Mouse (Mus musculus) kidney, postnatal 0 days (tissue): ENCODE measurements at regions not wholly inside any gene's neighbourhood (a gene's known extent, or its start where the extent isn't known, plus 50 kb on each side); places are given as distances from the start of the nearest gene placed in this dataset.

Experiments
- ATAC-seq: fragments of 200-750 bp; cut with Nextera tagmentation; replicated peaks from 2 replicates; pipeline ENCODE4 v1.8.0; 2017; ENCODE audit warnings: low read depth, moderate number of reproducible peaks, moderate TSS enrichment, moderate library complexity; ENCODE audit not compliant: low FRiP score
- DNase-seq: peaks from one replicate; pipeline ENCODE4 v3.0.0-alpha.2; 2016; ENCODE audit warnings: low spot score
- H3K27ac ChIP-seq: fragments of 300-500 bp; sonication (generic); 2 replicates; pipeline ENCODE4 v1.5.1; 2014; ENCODE audit warnings: mild to moderate bottlenecking
- H3K27me3 ChIP-seq: fragments of 300-500 bp; sonication (generic); 2 replicates; pipeline ENCODE4 v1.6.1; 2014; ENCODE audit warnings: low read length, mixed read lengths; ENCODE audit not compliant: insufficient read depth
- H3K36me3 ChIP-seq: fragments of 300-500 bp; sonication (generic); 2 replicates; pipeline ENCODE4 v1.6.1; 2014; ENCODE audit warnings: low read length, mixed read lengths; ENCODE audit not compliant: insufficient read depth
- H3K4me1 ChIP-seq: fragments of 300-500 bp; sonication (generic); replicated peaks from 2 replicates; pipeline ENCODE4 v1.6.1; 2014; ENCODE audit warnings: antibody characterized with exemption, low read length, mixed read lengths; ENCODE audit not compliant: insufficient read depth
- H3K4me2 ChIP-seq: fragments of 300-500 bp; sonication (generic); 2 replicates; pipeline ENCODE4 v1.6.1; 2014; ENCODE audit warnings: mild to moderate bottlenecking, low read length, moderate library complexity, mixed read lengths
- H3K4me3 ChIP-seq: fragments of 300-500 bp; sonication (generic); replicated peaks from 2 replicates; pipeline ENCODE4 v1.5.1; 2014; ENCODE audit warnings: low read depth, low read length
- H3K9ac ChIP-seq: fragments of 300-500 bp; sonication (generic); 2 replicates; pipeline ENCODE4 v1.6.1; 2014; ENCODE audit warnings: low read depth, low read length
- H3K9me3 ChIP-seq: fragments of 300-500 bp; sonication (generic); replicated peaks from 2 replicates; pipeline ENCODE4 v1.6.1; 2016; ENCODE audit warnings: low read length, inconsistent platforms, mixed read lengths
- CTCF ChIP-seq: IDR thresholded peaks from 2 replicates; pipeline ENCODE4 v1.5.1; 2016; ENCODE audit warnings: antibody characterized with exemption, low read depth, mild to moderate bottlenecking, moderate library complexity
- WGBS: fragments of 180-500 bp; shearing (Covaris S2); extraction: QIAGEN DNeasy Blood & Tissue Kit; methylation state at CpG from one replicate; pipeline ENCODE4 v1.1.7; 2014; 5-methylcytosine and 5-hydroxymethylcytosine counted together

- DNase-seq: peak; percentile 80
- H3K4me1 ChIP-seq: 0 out of 2 replicates have a peak, but pooled peaks cover 5% of the 10 kb centered on the region
- H3K9me3 ChIP-seq: no peaks in the 10 kb centered on the region
- peak overlapping the region; percentile 15; the same call in 1 of the 2 replicates for H3K27ac ChIP-seq
- ATAC-seq: no peak
- no peaks in the 10 kb centered on the region for H3K27me3 ChIP-seq
- H3K9ac ChIP-seq: peak overlapping the region; percentile 24; the same call in 1 of the 2 replicates
- no peaks in the 10 kb centered on the region for H3K36me3 ChIP-seq
- TF ChIP-seq CTCF: no peak
- peak overlapping the region; percentile 16; the same call in 1 of the 2 replicates for H3K4me3 ChIP-seq
- 9% methylated on average over 18 of the region's 18 CpGs for WGBS
- H3K4me2 ChIP-seq: peak overlapping the region; percentile 54
Measured at GRCm38 (mm10) chr2:45184704-45185620, 67.8 kb upstream of the Zeb2 start.

GRCm38 (mm10) chr2:45184149-45184548, 67.0 kb upstream of the Zeb2 start:
- 71% methylated on average over 6 of the region's 6 CpGs for WGBS
- DNase-seq (no peak), ATAC-seq (no peak)
- Histone ChIP-seq H3K27ac (no peak overlapping the region), H3K4me1 (0 out of 2 replicates have a peak, but pooled peaks cover 5% of the 10 kb centered on the region), H3K9me3 (no peaks in the 10 kb centered on the region), H3K9ac (no peak overlapping the region), H3K4me2 (no peak overlapping the region), H3K36me3 (no peaks in the 10 kb centered on the region), H3K4me3 (no peak overlapping the region), H3K27me3 (no peaks in the 10 kb centered on the region)
- no peak for TF ChIP-seq CTCF

- no peak for ATAC-seq
- H3K36me3 ChIP-seq: no peaks in the 10 kb centered on the region
- 88% methylated on average over 1 of the region's 1 CpGs for WGBS
Measured at GRCm38 (mm10) chr2:45182876-45183275, 65.7 kb upstream of the Zeb2 start.

GRCm38 (mm10) chr2:45181552-45181951, 64.4 kb upstream of the Zeb2 start:
- ATAC-seq (no peak), DNase-seq (no peak)
- no peak for TF ChIP-seq CTCF
- Histone ChIP-seq H3K4me3 (no peak overlapping the region), H3K4me2 (no peak overlapping the region), H3K27ac (no peak overlapping the region), H3K4me1 (0 out of 2 replicates have a peak, but pooled peaks cover 5% of the 10 kb centered on the region), H3K9ac (no peak overlapping the region), H3K36me3 (no peaks in the 10 kb centered on the region), H3K27me3 (no peaks in the 10 kb centered on the region), H3K9me3 (no peaks in the 10 kb centered on the region)
- 71% methylated on average over 7 of the region's 7 CpGs for WGBS

More at GRCm38 (mm10) chr2:45182876-45183275, 65.7 kb upstream of the Zeb2 start:
- no peaks in the 10 kb centered on the region for H3K9me3 ChIP-seq
- no peak overlapping the region for H3K27ac ChIP-seq
- H3K4me3 ChIP-seq: no peak overlapping the region
- no peak for TF ChIP-seq CTCF
- 0 out of 2 replicates have a peak, but pooled peaks cover 5% of the 10 kb centered on the region for H3K4me1 ChIP-seq
- no peaks in the 10 kb centered on the region for H3K27me3 ChIP-seq
- no peak overlapping the region for H3K4me2 ChIP-seq
- no peak overlapping the region for H3K9ac ChIP-seq
- DNase-seq: no peak

DNA sequence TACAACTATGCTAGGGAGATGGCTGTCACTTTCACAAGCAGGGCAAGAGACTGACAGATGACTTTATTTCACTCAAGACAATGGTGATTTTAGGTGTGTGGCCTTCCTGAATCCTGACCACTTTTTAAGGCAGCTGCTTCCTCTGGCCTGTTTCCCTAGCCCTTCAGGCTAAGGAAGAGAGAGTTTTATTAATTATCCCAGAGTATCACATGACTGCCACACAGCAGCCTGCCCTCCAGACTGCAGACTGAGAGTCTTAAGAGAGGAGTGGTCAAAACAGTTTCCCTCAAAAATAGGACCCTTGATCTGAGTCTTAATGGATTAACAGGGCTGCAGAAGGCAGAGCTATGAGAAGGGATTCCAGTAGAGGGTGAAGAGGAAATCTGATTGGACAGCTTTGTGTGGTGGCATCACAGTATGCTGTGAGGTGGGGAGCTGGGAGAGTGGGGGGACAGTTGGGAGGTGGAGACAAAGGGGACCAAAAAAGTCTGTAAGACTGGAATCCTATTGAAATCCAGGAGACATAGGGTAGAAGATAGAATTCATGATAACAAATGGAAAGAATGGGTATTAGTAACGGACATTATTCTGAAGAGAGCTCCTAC, 61.8 kb upstream of the Zeb2 start:
- TF ChIP-seq CTCF: no peak
- Histone ChIP-seq H3K36me3 (no peaks in the 10 kb centered on the region), H3K27ac (no peak overlapping the region), H3K9ac (no peak overlapping the region), H3K27me3 (no peaks in the 10 kb centered on the region), H3K4me2 (no peak overlapping the region), H3K9me3 (no peaks in the 10 kb centered on the region), H3K4me3 (no peak overlapping the region), H3K4me1 (no peaks in the 10 kb centered on the region)
- peak; percentile 22 for DNase-seq
- 93% methylated on average over 1 of the region's 1 CpGs for WGBS
- ATAC-seq: no peak

DNA sequence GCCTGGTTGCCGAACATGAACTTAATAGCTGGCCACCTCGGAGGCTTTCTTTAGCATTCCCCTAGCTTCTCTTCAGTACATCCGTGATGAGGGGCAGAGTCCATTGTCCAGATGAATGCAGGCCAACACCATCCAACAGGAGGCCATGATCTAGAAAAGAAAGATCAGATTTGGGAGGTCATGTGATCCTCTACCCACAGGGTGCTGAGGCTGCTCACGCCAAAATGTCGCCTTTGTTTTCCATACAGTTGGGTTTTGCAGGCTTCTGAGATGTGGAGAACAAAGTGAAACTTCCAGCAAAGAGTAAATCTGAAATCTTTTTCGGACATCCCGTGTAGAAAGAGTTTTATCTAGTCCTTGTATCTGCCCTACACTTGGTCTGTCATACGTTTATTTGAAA, 55.2 kb upstream of the Zeb2 start:
- DNase-seq (no peak), ATAC-seq (no peak)
- H3K36me3 ChIP-seq: no peaks in the 10 kb centered on the region
- TF ChIP-seq CTCF: no peak
- H3K4me3 ChIP-seq: no peak overlapping the region
- no peaks in the 10 kb centered on the region for H3K9me3 ChIP-seq
- no peak overlapping the region for H3K27ac ChIP-seq
- H3K9ac ChIP-seq: no peak overlapping the region
- no peak overlapping the region for H3K4me2 ChIP-seq
- no peaks in the 10 kb centered on the region for H3K4me1 ChIP-seq
- WGBS: 91% methylated on average over 8 of the region's 8 CpGs
- no peaks in the 10 kb centered on the region for H3K27me3 ChIP-seq
